In genomic region chr4:152625032-152626003, GRCm38 (mm10) we compare ENCODE assay signal across 8 mouse cellular contexts.
A peak's percentile ranks its signal among the peaks of the same experiment; 100 is the strongest.
DNase-seq lines count a peak whose midpoint lies in the region; ATAC-seq lines count a peak whose summit lies in the region.

No protein-coding gene starts in this region.

- H3K27me3 ChIP-seq in hindbrain, embryonic 13.5 days: peaks cover 10% of the 10 kb centered on the region; the same call in 1 of the 2 replicates

- peak; percentile 89 for DNase-seq in R1 (ENCODE audit: low read depth, low spot score)
- peak; percentile 52 to 62 for DNase-seq in cerebellum, adult 18-20 months
- DNase-seq in forelimb bud, embryonic 11.5 days (ENCODE audit: low read depth, low spot score): peak; percentile 71
- peak; percentile 91 for DNase-seq in layer of hippocampus, adult 9-11 months
- peak; percentile 55 for DNase-seq in lung, postnatal 10 days
- DNase-seq in retina, postnatal 7 days (ENCODE audit: low read depth, low spot score): peak; percentile 73

- ATAC-seq in hindbrain, embryonic 13.5 days (ENCODE audit: low FRiP score): peak; percentile 81
- no peak for ATAC-seq in activated CD4-positive, CD25-positive, alpha-beta regulatory T cell, adult 4 months

- 3% methylated on average over 22 of the region's 22 CpGs for WGBS in hindbrain, embryonic 13.5 days

- H3K4me2 ChIP-seq in hindbrain, embryonic 13.5 days: peak overlapping the region; percentile 24; the same call in 1 of the 2 replicates

- no peak overlapping the region for H3K4me3 ChIP-seq in hindbrain, embryonic 13.5 days

- H3K27ac ChIP-seq in hindbrain, embryonic 13.5 days: peak overlapping the region; percentile 84

- peaks cover 46% of the 10 kb centered on the region for H3K4me1 ChIP-seq in hindbrain, embryonic 13.5 days (replicated peaks)

- H3K9me3 ChIP-seq in hindbrain, embryonic 13.5 days: no peaks in the 10 kb centered on the region

- H3K9ac ChIP-seq in hindbrain, embryonic 13.5 days: no peak overlapping the region

- no peaks in the 10 kb centered on the region for H3K36me3 ChIP-seq in hindbrain, embryonic 13.5 days
